Mouse (Mus musculus) limb, embryonic 11.5 days (tissue): ENCODE measurements around the gene Il17d. TPM values are rescaled to one million over a fixed set of nuclear protein-coding genes. Genes with fewer than 3 reads are reported as not detected.

Experiments
- ATAC-seq: fragments of 200-750 bp; cut with Nextera tagmentation; 2 replicates; pipeline ENCODE4 v1.8.0; 2017; ENCODE audit warnings: low read depth; ENCODE audit not compliant: insufficient number of reproducible peaks, low FRiP score, low TSS enrichment
- DNase-seq: peaks from one replicate; pipeline ENCODE4 v3.0.0-alpha.2; 2015; ENCODE audit warnings: low spot score
- H3K27ac ChIP-seq: fragments of 300-500 bp; sonication (generic); replicated peaks from 2 replicates; pipeline ENCODE4 v1.5.1; 2014; ENCODE audit warnings: low read depth, mild to moderate bottlenecking, low read length
- H3K27me3 ChIP-seq: fragments of 300-500 bp; sonication (generic); 2 replicates; pipeline ENCODE4 v1.6.1; 2014; ENCODE audit warnings: mild to moderate bottlenecking, low read length, mixed read lengths; ENCODE audit not compliant: control insufficient read depth, insufficient read depth
- H3K36me3 ChIP-seq: fragments of 300-500 bp; sonication (generic); 2 replicates; pipeline ENCODE4 v1.6.1; 2014; ENCODE audit warnings: mild to moderate bottlenecking, low read length, moderate library complexity, mixed read lengths; ENCODE audit not compliant: control insufficient read depth, insufficient read depth
- H3K4me1 ChIP-seq: fragments of 300-500 bp; sonication (generic); 2 replicates; pipeline ENCODE4 v1.6.1; 2014; ENCODE audit warnings: low read length, mixed read lengths; ENCODE audit not compliant: control insufficient read depth, insufficient read depth
- H3K4me2 ChIP-seq: fragments of 300-500 bp; sonication (generic); 2 replicates; pipeline ENCODE4 v1.6.1; 2014; ENCODE audit warnings: low read depth, mild to moderate bottlenecking, moderate library complexity; ENCODE audit not compliant: severe bottlenecking
- H3K4me3 ChIP-seq: fragments of 300-500 bp; sonication (generic); 2 replicates; pipeline ENCODE4 v1.5.1; 2014; ENCODE audit warnings: low read depth, low read length
- H3K9ac ChIP-seq: fragments of 300-500 bp; sonication (generic); 2 replicates; pipeline ENCODE4 v1.6.1; 2014; ENCODE audit warnings: mild to moderate bottlenecking, low read length
- H3K9me3 ChIP-seq: fragments of 300-500 bp; sonication (generic); 2 replicates; pipeline ENCODE4 v1.6.1; 2016; ENCODE audit warnings: low read length; ENCODE audit not compliant: control insufficient read depth
- WGBS: fragments of 180-500 bp; shearing (Covaris S2); extraction: QIAGEN DNeasy Blood & Tissue Kit; methylation state at CpG from one replicate; pipeline ENCODE4 v1.1.7; 2014; 5-methylcytosine and 5-hydroxymethylcytosine counted together
- polyA plus RNA-seq: library from polyadenylated mRNA; unstranded; fragments of >200 nt; fragmentation: Nextera tagmentation; extraction: Ambion mirVana; gene quantifications from 2 replicates; pipeline ENCODE4 v1.2.1, GENCODE M21; 2014

The Il17d gene
- polyA plus RNA-seq, 1 experiment from 2014 or later, result 1.3 TPM

- WGBS, result 69% methylated on average over 5 of the region's 5 CpGs
- Histone ChIP-seq H3K4me2 (no peak overlapping the region), H3K9me3 (no peaks in the 10 kb centered on the region), H3K27ac (no peak overlapping the region), H3K9ac (no peak overlapping the region), H3K4me3 (no peak overlapping the region), H3K36me3 (no peaks in the 10 kb centered on the region), H3K4me1 (peaks cover 3% of the 10 kb centered on the region; the same call in 1 of the 2 replicates), H3K27me3 (no peaks in the 10 kb centered on the region)
- no peak for ATAC-seq
- no peak for DNase-seq
Observed at GRCm38 (mm10) chr14:57529786-57530515, 5.4 kb downstream of the Il17d start.

- no peak overlapping the region for H3K9ac ChIP-seq
Observed at GRCm38 (mm10) chr14:57532577-57532976, 8.0 kb downstream of the Il17d start.

GRCm38 (mm10) chr14:57533214-57533613 is 8.6 kb downstream of the Il17d start:
- Histone ChIP-seq H3K27me3 (peaks cover 5% of the 10 kb centered on the region; the same call in 1 of the 2 replicates), H3K9me3 (no peaks in the 10 kb centered on the region), H3K4me3 (no peak overlapping the region), H3K4me2 (no peak overlapping the region), H3K27ac (no peak overlapping the region), H3K4me1 (peaks cover 3% of the 10 kb centered on the region; the same call in 1 of the 2 replicates), H3K9ac (no peak overlapping the region), H3K36me3 (no peaks in the 10 kb centered on the region)
- WGBS, result 31% methylated on average over 3 of the region's 3 CpGs
- ATAC-seq (no peak), DNase-seq (peak; percentile 74)

More at GRCm38 (mm10) chr14:57532577-57532976, 8.0 kb downstream of the Il17d start:
- H3K4me2 ChIP-seq, result no peak overlapping the region
- peaks cover 5% of the 10 kb centered on the region; the same call in 1 of the 2 replicates for H3K27me3 ChIP-seq
- H3K4me3 ChIP-seq, result no peak overlapping the region
- H3K4me1 ChIP-seq, result peaks cover 3% of the 10 kb centered on the region; the same call in 1 of the 2 replicates
- no peak overlapping the region for H3K27ac ChIP-seq
- no peaks in the 10 kb centered on the region for H3K36me3 ChIP-seq
- WGBS, result 91% methylated on average over 3 of the region's 3 CpGs
- no peak for DNase-seq
- H3K9me3 ChIP-seq, result no peaks in the 10 kb centered on the region
- ATAC-seq, result no peak

- ATAC-seq (no peak), DNase-seq (no peak)
- Histone ChIP-seq H3K9ac (no peak overlapping the region), H3K9me3 (no peaks in the 10 kb centered on the region), H3K4me3 (no peak overlapping the region), H3K27ac (no peak overlapping the region), H3K4me2 (no peak overlapping the region), H3K27me3 (peaks cover 5% of the 10 kb centered on the region; the same call in 1 of the 2 replicates), H3K36me3 (no peaks in the 10 kb centered on the region), H3K4me1 (peaks cover 3% of the 10 kb centered on the region; the same call in 1 of the 2 replicates)
- 10% methylated on average over 11 of the region's 11 CpGs for WGBS
Observed at GRCm38 (mm10) chr14:57533841-57534240, 9.3 kb downstream of the Il17d start.

- Histone ChIP-seq H3K27me3 (peaks cover 5% of the 10 kb centered on the region; the same call in 1 of the 2 replicates), H3K4me2 (no peak overlapping the region), H3K4me1 (peaks cover 3% of the 10 kb centered on the region; the same call in 1 of the 2 replicates), H3K4me3 (no peak overlapping the region), H3K27ac (no peak overlapping the region), H3K9me3 (no peaks in the 10 kb centered on the region), H3K36me3 (no peaks in the 10 kb centered on the region), H3K9ac (no peak overlapping the region)
- 5% methylated on average over 5 of the region's 5 CpGs for WGBS
- DNase-seq, result no peak
- no peak for ATAC-seq
Observed at GRCm38 (mm10) chr14:57534346-57534745, 9.8 kb downstream of the Il17d start.

GRCm38 (mm10) chr14:57534961-57535360 is 10.4 kb downstream of the Il17d start:
- ATAC-seq, result no peak
- no peak for DNase-seq
- no peak overlapping the region for H3K9ac ChIP-seq

GRCm38 (mm10) chr14:57535646-57536045 is 11.1 kb downstream of the Il17d start:
- no peak for DNase-seq
- Histone ChIP-seq H3K9ac (no peak overlapping the region), H3K36me3 (no peaks in the 10 kb centered on the region), H3K4me3 (no peak overlapping the region), H3K4me1 (no peaks in the 10 kb centered on the region), H3K9me3 (no peaks in the 10 kb centered on the region), H3K27ac (no peak overlapping the region), H3K4me2 (no peak overlapping the region), H3K27me3 (peaks cover 5% of the 10 kb centered on the region; the same call in 1 of the 2 replicates)
- no peak for ATAC-seq
- WGBS, result 86% methylated on average over 6 of the region's 6 CpGs

More at GRCm38 (mm10) chr14:57534961-57535360, 10.4 kb downstream of the Il17d start:
- Histone ChIP-seq H3K4me3 (no peak overlapping the region), H3K4me2 (no peak overlapping the region), H3K27me3 (peaks cover 5% of the 10 kb centered on the region; the same call in 1 of the 2 replicates), H3K27ac (no peak overlapping the region), H3K4me1 (no peaks in the 10 kb centered on the region), H3K36me3 (no peaks in the 10 kb centered on the region), H3K9me3 (no peaks in the 10 kb centered on the region)
- WGBS, result 13% methylated on average over 8 of the region's 8 CpGs

GRCm38 (mm10) chr14:57536820-57537219 is 12.2 kb downstream of the Il17d start:
- Histone ChIP-seq H3K4me3 (no peak overlapping the region), H3K9me3 (no peaks in the 10 kb centered on the region), H3K4me2 (no peak overlapping the region), H3K27me3 (peaks cover 5% of the 10 kb centered on the region; the same call in 1 of the 2 replicates), H3K9ac (no peak overlapping the region), H3K36me3 (no peaks in the 10 kb centered on the region), H3K27ac (no peak overlapping the region), H3K4me1 (no peaks in the 10 kb centered on the region)
- DNase-seq (no peak), ATAC-seq (no peak)
- 48% methylated on average over 9 of the region's 9 CpGs for WGBS
